Mouse (Mus musculus) kidney, embryonic 14.5 days (tissue): ENCODE data around the gene Cacna1e. TPM values are rescaled to one million over a fixed set of nuclear protein-coding genes. Genes with fewer than 3 reads are reported as not detected.

Experiments used
- ATAC-seq: fragments of 200-750 bp; cut with Nextera tagmentation; 2 replicates; pipeline ENCODE4 v1.8.0; 2017; ENCODE audit warnings: moderate number of reproducible peaks, mild to moderate bottlenecking, moderate TSS enrichment, moderate library complexity; ENCODE audit not compliant: low FRiP score, low TSS enrichment
- H3K27ac ChIP-seq: fragments of 300-500 bp; sonication (generic); 2 replicates; pipeline ENCODE4 v1.5.1; 2014; ENCODE audit warnings: low read depth, mild to moderate bottlenecking, low read length, moderate library complexity, mixed read lengths
- H3K27me3 ChIP-seq: fragments of 300-500 bp; sonication (generic); 2 replicates; pipeline ENCODE4 v1.6.1; 2014; ENCODE audit warnings: mild to moderate bottlenecking, low read length; ENCODE audit not compliant: control insufficient read depth, insufficient read depth
- H3K36me3 ChIP-seq: fragments of 300-500 bp; sonication (generic); 2 replicates; pipeline ENCODE4 v1.6.1; 2014; ENCODE audit warnings: low read length, mixed read lengths; ENCODE audit not compliant: control insufficient read depth, insufficient read depth
- H3K4me1 ChIP-seq: fragments of 300-500 bp; sonication (generic); 2 replicates; pipeline ENCODE4 v1.6.1; 2014; ENCODE audit warnings: low read length, mixed read lengths; ENCODE audit not compliant: control insufficient read depth, insufficient read depth
- H3K4me2 ChIP-seq: fragments of 300-500 bp; sonication (generic); replicated peaks from 2 replicates; pipeline ENCODE4 v1.6.1; 2014; ENCODE audit warnings: low read depth, mild to moderate bottlenecking, low read length
- H3K4me3 ChIP-seq: fragments of 300-500 bp; sonication (generic); 2 replicates; pipeline ENCODE4 v1.5.1; 2014; ENCODE audit warnings: mild to moderate bottlenecking, low read length
- H3K9ac ChIP-seq: fragments of 300-500 bp; sonication (generic); 2 replicates; pipeline ENCODE4 v1.6.1; 2014; ENCODE audit warnings: low read depth, mild to moderate bottlenecking, low read length, moderate library complexity
- H3K9me3 ChIP-seq: fragments of 300-500 bp; sonication (generic); 2 replicates; pipeline ENCODE4 v1.6.1; 2016; ENCODE audit warnings: low read length; ENCODE audit not compliant: control insufficient read depth
- WGBS: fragments of 180-500 bp; shearing (Covaris S2); extraction: QIAGEN DNeasy Blood & Tissue Kit; methylation state at CpG from one replicate; pipeline ENCODE4 v1.1.7; 2014; 5-methylcytosine and 5-hydroxymethylcytosine counted together
- polyA plus RNA-seq: library from polyadenylated mRNA; unstranded; fragments of >200 nt; fragmentation: Nextera tagmentation; extraction: Ambion mirVana; gene quantifications from 2 replicates; pipeline ENCODE4 v1.2.1, GENCODE M21; 2014

The Cacna1e gene
- polyA plus RNA-seq, 1 experiment from 2014 or later, result 0.04 TPM

- no peak for ATAC-seq
Observed at GRCm38 (mm10) chr1:154617743-154618455, 266.4 kb downstream of the Cacna1e start.

DNA sequence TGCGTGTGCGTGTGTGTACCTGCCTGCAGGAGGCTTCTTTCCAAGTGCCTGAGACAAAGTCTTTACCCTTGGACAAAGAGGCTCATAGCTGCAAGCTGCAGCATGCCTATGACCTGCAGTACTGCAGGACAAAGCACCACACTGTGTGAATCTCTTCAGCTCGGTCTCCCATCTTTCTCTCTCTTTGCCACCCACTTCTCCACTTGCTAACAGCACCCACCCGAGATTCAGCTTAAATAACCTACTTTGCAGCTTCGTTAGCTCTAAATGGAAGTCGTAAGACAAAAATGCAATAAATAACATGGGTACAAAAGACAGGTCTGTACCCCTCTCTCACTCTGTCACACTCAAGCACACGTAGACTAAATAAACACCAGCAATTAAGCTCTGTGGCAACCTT, 268.5 kb downstream of the Cacna1e start:
- H3K4me2 ChIP-seq, result no peak overlapping the region
- 59% methylated on average over 7 of the region's 7 CpGs for WGBS
- H3K4me3 ChIP-seq, result no peak overlapping the region
- no peak overlapping the region for H3K27ac ChIP-seq
- H3K27me3 ChIP-seq, result no peaks in the 10 kb centered on the region
- no peaks in the 10 kb centered on the region for H3K36me3 ChIP-seq
- ATAC-seq, result no peak
- no peaks in the 10 kb centered on the region for H3K4me1 ChIP-seq
- no peaks in the 10 kb centered on the region for H3K9me3 ChIP-seq
- H3K9ac ChIP-seq, result no peak overlapping the region

More at GRCm38 (mm10) chr1:154617743-154618455, 266.4 kb downstream of the Cacna1e start:
- Histone ChIP-seq H3K27ac (no peak overlapping the region), H3K4me3 (no peak overlapping the region), H3K9ac (no peak overlapping the region), H3K27me3 (no peaks in the 10 kb centered on the region), H3K9me3 (no peaks in the 10 kb centered on the region), H3K4me2 (no peak overlapping the region), H3K36me3 (no peaks in the 10 kb centered on the region), H3K4me1 (no peaks in the 10 kb centered on the region)
- whole genome bisulfite sequencing, result 55% methylated on average over 7 of the region's 7 CpGs

GRCm38 (mm10) chr1:154608516-154608915, 275.8 kb downstream of the Cacna1e start:
- 62% methylated on average over 4 of the region's 4 CpGs for whole genome bisulfite sequencing
- H3K4me3 ChIP-seq, result no peak overlapping the region

GRCm38 (mm10) chr1:154607406-154607805, 276.9 kb downstream of the Cacna1e start:
- no peaks in the 10 kb centered on the region for H3K27me3 ChIP-seq
- H3K27ac ChIP-seq, result no peak overlapping the region
- H3K9me3 ChIP-seq, result no peaks in the 10 kb centered on the region
- ATAC-seq, result no peak
- no peaks in the 10 kb centered on the region for H3K36me3 ChIP-seq
- H3K4me1 ChIP-seq, result no peaks in the 10 kb centered on the region
- no peak overlapping the region for H3K4me2 ChIP-seq
- WGBS, result 56% methylated on average over 3 of the region's 3 CpGs
- no peak overlapping the region for H3K9ac ChIP-seq
- H3K4me3 ChIP-seq, result no peak overlapping the region

More at GRCm38 (mm10) chr1:154608516-154608915, 275.8 kb downstream of the Cacna1e start:
- Histone ChIP-seq H3K4me2 (no peak overlapping the region), H3K27me3 (no peaks in the 10 kb centered on the region), H3K36me3 (no peaks in the 10 kb centered on the region), H3K4me1 (no peaks in the 10 kb centered on the region), H3K9ac (no peak overlapping the region), H3K27ac (no peak overlapping the region), H3K9me3 (no peaks in the 10 kb centered on the region)
- no peak for ATAC-seq

DNA sequence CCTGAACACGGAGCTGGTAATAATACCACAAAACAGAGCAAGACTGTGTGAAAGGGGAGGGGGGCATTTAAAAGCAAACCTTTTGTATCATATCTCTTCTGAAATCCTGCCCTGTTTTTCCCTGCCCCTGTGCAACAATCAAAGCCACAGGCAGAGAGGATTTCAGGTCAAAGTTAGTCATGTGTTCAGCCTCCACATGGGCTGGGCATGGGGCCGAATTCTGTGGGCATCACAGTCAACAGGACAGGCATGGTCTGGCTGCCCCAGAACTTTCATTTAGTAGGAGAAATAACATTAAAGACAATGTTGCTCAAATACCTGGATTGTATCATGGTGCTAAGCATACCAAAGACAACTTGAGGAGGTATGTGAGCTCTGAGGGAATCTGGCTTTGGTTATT, 278.7 kb downstream of the Cacna1e start:
- Histone ChIP-seq H3K36me3 (no peaks in the 10 kb centered on the region), H3K9me3 (no peaks in the 10 kb centered on the region), H3K9ac (no peak overlapping the region), H3K4me3 (no peak overlapping the region), H3K27ac (no peak overlapping the region), H3K4me2 (no peak overlapping the region), H3K27me3 (no peaks in the 10 kb centered on the region), H3K4me1 (no peaks in the 10 kb centered on the region)
- no peak for ATAC-seq
- 89% methylated on average over 2 of the region's 2 CpGs for WGBS

DNA sequence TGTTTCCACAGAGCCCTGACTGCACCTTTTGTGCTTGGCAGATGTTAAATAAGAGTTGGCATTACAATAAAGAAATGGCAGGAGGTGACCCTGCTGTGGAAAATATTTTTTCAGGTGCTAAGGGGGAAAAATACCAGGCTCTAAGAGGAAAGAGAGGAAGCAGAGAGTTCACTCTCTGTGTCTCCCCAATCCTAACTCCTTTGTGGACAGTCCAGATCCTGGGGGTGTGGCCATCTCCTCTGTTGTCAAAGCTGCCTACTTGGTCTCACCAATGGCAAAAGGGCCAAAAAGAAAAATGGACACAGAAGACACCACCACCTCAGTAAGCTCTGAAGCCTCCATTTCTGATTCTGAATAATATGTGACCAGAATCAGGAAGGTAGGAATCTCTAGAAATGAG, 280.5 kb downstream of the Cacna1e start:
- Histone ChIP-seq H3K9me3 (no peaks in the 10 kb centered on the region), H3K27ac (no peak overlapping the region), H3K4me3 (no peak overlapping the region), H3K27me3 (no peaks in the 10 kb centered on the region), H3K36me3 (no peaks in the 10 kb centered on the region), H3K4me1 (no peaks in the 10 kb centered on the region), H3K4me2 (no peak overlapping the region), H3K9ac (no peak overlapping the region)
- ATAC-seq, result no peak

- no peak for ATAC-seq
- Histone ChIP-seq H3K27ac (no peak overlapping the region), H3K4me3 (no peak overlapping the region), H3K9ac (no peak overlapping the region), H3K36me3 (no peaks in the 10 kb centered on the region), H3K27me3 (no peaks in the 10 kb centered on the region), H3K9me3 (no peaks in the 10 kb centered on the region), H3K4me2 (no peak overlapping the region), H3K4me1 (no peaks in the 10 kb centered on the region)
- 98% methylated on average over 1 of the region's 1 CpGs for WGBS
Observed at GRCm38 (mm10) chr1:154602531-154602930, 281.8 kb downstream of the Cacna1e start.

- Histone ChIP-seq H3K4me1 (no peaks in the 10 kb centered on the region), H3K27ac (no peak overlapping the region), H3K4me2 (no peak overlapping the region), H3K27me3 (no peaks in the 10 kb centered on the region), H3K9me3 (no peaks in the 10 kb centered on the region), H3K36me3 (no peaks in the 10 kb centered on the region), H3K9ac (no peak overlapping the region), H3K4me3 (no peak overlapping the region)
- WGBS, result 89% methylated on average over 3 of the region's 3 CpGs
- no peak for ATAC-seq
Observed at GRCm38 (mm10) chr1:154582516-154582915, 301.8 kb downstream of the Cacna1e start.

DNA sequence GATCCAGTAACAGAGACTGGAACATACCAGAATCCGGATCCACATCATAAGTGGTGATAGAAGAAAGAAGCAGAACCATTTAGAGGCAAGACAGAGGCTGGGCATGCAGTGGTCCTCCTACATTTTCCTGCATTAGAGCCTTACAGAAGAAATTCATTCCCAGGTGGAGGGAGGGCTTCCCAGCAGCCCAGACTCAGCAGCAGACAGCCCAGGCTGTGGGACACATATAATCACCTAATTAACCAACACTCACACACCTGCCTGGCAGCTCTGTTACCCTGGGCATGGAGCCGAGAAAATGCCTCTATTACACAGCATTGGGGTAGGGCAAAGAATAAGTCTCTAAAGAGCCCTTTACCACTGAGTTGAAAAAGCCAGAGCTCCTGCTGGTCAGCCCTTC, 304.4 kb downstream of the Cacna1e start:
- H3K27ac ChIP-seq, result no peak overlapping the region
- no peak overlapping the region for H3K4me3 ChIP-seq
- 71% methylated on average over 2 of the region's 2 CpGs for WGBS
- H3K36me3 ChIP-seq, result no peaks in the 10 kb centered on the region
- H3K9me3 ChIP-seq, result no peaks in the 10 kb centered on the region
- H3K27me3 ChIP-seq, result no peaks in the 10 kb centered on the region
- no peak overlapping the region for H3K9ac ChIP-seq
- no peaks in the 10 kb centered on the region for H3K4me1 ChIP-seq
- no peak overlapping the region for H3K4me2 ChIP-seq
- ATAC-seq, result no peak
